Mouse (Mus musculus) kidney, adult 11 months (tissue): ENCODE results near the gene Prdm4.
A peak's percentile ranks its signal among the peaks of the same experiment; 100 is the strongest.

Experiments used
- DNase-seq: peaks from one replicate; pipeline ENCODE4 v3.0.0; 2022

Prdm4 gene

DNA sequence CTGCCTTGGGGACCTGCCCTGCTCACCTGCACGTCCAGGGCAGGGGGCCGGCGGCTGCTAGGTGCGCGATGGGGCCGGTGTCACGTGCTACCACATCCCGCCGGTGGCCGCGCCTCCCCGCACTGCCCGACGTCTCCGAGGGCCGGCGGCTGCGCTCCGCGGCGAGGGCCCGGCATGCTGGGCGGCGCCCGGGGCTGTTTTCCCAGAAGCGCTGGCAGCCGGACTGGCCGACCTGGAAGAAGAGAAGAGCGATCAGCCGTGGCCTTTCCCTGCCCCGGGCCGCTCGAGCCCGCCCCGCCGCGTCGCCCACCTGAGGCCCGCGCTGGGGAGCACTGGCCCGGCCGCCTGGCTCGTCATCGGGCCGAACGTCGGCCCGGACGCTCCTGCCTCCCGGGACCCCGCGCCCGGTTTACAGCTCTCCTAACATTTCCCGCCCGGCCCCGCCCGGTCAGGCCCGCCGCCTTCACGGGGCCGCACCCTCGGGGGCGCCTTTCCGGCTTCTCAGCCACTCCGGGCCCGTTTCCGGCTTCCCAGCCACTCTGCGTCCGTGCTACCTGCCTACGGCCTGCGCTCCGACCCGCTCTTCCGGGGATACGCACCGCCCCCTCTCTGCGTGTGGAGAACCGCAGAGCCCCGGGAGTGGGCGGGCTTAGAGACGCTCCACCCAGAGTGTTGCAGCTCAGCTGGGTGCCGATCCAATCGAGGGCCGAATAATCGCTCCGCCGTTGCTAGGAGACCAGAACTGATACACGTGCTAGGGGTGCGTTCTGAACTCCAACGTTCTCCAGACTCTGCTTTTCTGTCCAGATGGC, at the start of gene Prdm4:
TSS of gene Prdm4 (minus strand) at position 645 of the 812 bp plus-strand sequence.
- DNase-seq = peak; percentile 98

DNA sequence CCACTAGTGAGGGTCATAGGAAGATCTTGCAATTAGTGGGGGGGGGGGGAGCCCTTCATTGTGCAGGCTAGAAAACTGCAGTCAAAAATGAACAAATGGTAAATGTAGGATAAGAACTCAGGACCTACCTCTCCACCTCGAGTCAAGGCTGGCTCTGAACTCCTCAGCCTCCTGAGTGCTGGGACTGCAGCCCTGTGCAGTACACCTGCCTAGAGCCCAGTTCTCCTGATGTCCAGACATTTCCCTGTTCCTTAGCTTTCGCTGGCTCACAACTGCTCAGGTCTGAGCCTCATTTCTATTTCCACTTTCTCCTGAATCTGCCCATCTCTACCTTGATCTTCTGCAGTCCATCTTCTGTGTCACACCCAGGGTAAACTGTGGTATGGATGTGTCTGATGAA, 49.5 kb upstream of the Prdm4 start:
- DNase-seq = no peak

DNA sequence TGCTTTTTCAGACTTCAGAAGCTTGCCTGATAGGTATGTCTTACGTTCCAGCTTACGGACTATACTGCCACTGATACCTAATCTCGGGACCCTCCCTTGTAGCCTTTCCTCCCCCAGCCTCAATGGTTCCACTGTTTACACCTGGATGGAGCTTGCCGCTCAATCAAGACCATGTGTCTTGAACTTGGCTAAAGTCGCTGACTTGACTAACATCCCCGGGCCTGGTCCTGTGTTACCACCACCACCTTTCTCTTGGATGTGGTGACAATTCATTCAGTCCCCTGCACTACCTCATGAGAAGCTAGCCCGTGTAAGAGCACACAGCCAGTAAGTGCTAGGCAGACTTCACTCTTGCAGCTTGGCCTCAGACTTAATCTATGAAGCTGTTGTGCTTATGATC, 47.4 kb upstream of the Prdm4 start:
- DNase-seq = no peak

DNA sequence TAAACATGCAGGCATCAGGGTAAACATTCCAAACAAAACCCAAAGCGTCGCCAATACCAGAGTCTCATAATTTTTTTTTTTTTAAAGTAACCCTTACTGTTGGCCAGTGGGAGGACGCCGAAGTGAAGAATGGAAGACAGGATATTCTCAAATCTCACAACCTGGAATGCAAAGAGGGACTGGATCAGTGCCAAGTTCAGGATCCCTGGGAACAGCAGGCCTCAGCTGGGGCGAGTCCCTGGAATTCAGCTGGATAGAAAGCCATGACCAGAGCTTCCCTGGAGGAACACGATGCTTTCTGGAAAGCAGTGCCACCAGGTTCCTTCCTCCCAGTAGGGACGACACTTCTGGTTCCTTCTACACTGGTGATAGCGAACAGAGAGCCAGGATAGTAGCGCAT, 46.0 kb upstream of the Prdm4 start:
- no peak for DNase-seq

DNA sequence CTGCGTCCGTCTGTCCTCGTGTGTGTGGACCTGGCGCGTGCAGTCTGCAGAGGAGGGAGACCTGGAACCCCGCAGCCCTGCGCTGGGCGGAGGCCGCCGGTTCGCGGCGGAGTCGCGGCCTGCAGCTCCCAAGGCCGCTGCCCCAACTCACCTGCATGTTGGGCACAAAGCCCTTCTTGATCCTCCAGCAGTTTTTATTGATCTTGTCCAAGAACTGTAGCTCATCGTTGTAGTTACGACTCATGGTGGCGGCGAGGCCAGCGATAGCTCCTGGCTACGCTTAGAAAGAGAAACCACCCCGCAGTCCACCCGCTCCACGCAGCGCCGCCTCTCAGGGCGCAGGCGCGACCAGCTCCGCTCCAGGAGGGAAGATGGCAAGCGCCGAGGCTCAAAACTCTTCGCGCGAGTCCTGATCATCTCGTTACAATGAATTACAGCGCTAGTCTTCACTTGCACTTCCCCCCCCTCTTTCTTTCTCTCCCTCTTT, 40.6 kb upstream of the Prdm4 start, which contains the start of gene Rtcb:
TSS of gene Rtcb (minus strand) at position 360 of the 487 bp plus-strand sequence.
- peak; percentile 91 for DNase-seq

DNA sequence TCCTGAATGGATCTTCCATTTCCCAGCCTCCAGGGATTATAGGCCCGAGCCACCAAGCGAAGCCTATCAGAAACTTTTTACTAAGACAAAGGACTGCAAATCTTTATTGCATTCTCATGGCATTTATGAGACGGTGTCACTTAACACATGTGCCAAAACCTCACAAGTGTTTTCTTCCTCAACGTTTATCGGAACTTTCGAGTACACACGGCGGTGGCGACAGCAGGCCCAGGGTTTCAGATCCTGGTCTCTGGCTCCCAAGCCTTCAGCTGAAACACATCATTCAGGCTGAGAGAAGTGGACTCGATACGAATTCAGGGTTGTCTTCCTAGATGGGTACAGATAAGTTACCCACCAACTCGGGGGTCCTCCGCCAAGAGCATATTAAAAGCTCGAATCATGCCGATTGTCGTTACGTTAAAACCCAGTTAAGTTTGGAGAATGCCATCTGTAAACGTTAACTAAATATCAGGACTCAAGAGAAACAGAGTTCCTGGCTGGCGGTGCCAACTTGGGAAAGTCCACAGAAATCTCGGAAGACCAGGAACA, 40.0 kb upstream of the Prdm4 start:
- DNase-seq = no peak

DNA sequence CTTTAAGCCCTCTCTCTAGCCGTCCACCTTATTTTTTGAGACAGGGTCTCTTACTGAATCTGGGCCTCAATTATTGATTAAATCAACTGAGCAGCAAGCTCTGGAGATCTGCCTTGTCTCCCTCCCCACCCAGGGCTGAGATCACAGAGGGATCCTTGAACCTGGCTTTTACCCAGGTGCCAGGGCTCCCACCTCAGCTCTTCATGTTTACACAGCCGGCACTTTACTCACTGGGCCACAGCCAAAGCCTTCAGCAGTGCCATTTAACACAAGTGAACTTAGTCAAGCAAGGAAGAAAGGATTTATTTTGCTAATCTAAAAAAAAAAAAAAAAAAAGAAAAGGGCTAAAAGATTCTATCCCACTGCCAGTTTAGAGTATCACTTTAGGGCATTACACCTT, 37.5 kb upstream of the Prdm4 start:
- no peak for DNase-seq

DNA sequence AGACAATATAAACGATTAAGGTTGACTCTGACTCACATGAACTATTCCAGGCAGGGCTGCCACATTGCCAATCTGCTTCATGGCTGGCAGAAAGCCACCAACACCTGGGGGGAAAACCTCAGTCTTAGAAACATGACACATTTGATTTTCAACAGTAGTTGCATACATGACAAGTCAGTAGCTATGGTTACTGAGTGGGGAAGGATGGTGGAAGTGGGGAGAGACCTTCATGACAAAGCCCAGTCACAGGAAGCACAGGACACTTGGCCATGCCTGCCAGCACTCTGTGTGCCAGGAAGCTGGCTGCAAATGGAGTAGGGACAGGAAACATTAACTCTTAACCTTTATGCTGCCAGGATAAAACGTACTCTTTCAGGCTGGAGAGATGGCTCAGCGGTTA, 36.5 kb upstream of the Prdm4 start:
- peak; percentile 33 for DNase-seq

DNA sequence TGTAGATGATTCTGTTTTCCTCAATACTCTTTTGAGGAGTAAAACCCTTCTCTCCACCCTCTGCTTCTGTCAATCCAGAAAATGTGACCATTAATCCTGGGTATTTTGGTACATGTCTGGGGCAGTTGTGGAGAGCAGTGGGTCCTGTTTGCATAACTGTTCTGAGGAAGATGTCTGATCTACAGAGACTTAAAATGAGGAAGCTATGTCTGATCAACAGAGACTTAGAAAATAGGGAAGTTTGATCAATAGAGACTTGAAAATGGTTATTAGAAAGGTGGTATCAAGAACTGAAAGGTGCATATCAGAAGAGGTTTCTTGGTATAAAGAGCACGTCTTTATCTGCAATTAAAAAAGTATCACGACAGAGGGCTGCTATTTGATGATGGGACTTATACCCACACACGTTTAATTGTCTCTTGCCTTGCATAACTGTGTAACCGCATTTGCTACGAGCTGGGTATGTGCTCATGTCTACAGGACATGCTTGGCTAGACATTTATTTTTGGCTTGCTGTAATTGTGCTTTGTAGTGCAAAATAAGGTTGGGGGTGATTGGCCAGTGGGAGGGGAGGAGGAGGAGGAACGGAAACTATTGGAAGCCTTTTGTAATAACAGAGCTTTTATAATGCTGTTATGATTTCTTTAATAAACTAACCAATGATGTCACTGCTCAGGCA, 35.0 kb upstream of the Prdm4 start:
- no peak for DNase-seq

DNA sequence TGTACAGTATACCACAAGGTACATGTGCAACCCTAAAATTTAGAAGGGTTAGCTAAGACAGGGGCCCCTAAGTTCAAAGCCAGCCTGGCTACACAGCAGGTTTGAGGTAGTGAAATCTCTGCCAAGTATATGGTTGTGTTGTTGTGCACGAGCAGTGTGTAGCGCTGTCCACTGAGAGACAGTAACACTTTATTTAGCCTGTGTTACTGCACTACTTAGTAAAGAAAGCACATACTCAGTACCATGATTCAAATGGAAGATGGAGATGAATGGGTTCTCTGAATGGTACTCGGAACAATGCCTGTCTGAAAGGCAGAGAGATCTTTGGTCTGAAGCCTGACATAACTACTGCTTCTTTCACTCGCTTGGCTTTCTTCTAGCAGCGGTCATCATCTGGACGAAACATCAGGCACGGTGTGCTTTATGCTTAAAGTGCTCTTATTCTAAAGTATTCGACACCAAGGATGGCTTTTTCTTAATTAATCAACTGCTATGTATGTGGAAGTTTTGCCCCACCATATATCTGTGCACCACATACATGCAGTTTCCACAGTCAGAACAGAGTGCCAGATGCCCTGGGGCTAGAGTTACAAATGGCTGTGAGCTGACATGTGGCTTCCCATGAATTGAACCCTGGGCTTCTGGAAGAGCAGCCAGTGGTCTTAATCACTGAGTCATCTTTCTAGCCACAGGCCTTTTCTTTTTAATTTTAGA, 31.7 kb upstream of the Prdm4 start:
- DNase-seq = no peak

DNA sequence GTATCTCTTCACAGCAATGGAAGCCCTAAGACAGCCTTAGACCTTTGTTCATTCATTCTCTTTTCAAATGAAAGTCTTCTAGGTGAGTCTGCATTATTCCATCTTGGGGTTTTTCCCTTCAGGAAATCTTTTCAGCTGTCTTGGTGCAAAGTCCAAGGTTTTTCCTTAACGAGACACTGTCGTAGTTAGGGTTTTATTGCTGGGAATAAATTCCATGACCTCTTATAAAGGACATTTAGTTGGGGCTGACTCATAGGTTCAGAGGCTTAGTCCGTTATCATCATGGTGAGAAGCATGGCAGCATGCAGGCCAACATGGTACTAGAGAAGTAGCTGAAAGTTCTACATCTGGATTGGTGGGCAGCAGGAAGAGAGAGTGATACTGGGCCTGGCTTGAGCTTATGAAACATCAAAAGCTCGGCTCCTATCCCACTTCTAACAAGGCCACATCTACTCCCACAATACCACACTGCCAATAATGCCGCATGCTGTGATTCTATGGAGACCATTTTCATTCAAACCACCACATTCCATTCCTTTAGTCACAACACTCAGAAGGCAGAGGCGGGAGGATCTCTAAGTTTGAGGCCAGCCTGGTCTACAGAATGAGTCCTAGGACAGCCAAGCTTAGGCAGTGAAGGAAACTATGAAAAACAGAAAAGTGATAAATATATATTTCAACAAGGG, 19.5 kb upstream of the Prdm4 start:
- no peak for DNase-seq

DNA sequence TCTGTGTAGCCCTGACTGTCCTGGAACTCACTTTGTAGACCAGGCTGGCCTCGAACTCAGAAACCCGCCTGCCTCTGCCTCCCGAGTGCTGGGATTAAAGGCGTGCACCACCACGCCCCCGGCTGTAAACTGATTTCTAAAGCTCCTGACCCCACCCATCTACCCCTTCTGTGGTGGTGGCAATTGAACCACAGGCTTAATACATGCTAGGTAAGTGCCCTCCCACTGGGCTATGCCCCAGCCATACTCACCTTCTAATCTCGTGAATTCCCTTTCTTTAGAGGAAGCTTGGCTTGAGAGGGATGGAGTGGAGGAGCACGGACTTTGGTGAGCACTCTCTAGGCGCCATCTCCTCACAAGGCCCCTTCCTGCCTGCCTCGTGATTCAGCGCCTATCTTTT, 13.0 kb upstream of the Prdm4 start:
- DNase-seq = no peak

DNA sequence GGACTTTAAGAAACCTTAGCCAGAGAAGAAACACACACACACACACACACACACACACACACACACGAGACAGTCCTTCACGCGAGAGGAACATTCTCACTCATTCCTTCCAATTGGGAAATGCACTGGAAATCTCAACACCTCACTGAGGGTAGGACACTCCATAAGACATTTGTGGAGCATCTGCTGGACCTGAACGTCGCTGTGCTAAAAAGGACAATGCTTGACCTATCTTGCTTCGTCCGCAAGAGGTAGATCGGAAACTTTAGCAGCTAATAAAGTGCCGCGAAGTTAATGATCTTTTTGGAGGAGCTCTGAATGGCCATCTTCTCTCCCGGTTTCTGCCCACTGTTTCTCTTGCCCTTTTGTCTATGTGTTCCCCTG, 12.3 kb upstream of the Prdm4 start:
- DNase-seq = no peak

DNA sequence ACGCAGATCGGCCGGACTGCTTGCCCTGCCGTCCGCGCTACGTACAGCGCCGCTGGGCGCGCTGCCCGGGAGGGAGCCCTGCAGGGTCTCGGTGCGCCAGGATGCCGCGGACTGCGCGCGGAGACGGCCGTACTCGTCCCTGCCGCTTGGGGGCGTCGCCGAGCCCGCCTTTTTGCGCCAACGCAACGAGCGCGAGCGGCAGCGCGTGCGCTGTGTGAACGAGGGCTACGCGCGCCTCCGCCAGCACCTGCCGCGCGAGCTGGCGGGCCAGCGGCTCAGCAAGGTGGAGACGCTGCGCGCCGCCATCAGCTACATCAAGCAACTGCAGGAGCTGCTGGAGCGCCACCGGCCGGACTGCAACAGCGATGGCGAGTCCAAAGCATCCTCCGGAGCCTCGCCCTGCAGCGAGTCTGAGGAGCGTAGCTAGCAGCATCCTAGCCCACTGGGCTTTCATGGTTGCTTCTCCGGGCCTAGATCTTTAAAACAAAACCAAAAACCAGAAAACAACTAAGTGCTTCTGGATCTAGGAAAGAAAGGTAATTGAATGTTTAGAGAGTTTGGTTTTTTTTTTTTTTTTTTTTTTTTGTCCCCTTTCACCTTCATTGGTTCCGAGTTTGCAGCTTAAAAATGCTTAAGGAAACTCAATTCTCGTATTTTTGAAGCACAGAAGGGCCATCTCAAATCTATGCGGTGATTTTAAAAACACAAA, 11.7 kb upstream of the Prdm4 start:
- DNase-seq = peak; percentile 72

DNA sequence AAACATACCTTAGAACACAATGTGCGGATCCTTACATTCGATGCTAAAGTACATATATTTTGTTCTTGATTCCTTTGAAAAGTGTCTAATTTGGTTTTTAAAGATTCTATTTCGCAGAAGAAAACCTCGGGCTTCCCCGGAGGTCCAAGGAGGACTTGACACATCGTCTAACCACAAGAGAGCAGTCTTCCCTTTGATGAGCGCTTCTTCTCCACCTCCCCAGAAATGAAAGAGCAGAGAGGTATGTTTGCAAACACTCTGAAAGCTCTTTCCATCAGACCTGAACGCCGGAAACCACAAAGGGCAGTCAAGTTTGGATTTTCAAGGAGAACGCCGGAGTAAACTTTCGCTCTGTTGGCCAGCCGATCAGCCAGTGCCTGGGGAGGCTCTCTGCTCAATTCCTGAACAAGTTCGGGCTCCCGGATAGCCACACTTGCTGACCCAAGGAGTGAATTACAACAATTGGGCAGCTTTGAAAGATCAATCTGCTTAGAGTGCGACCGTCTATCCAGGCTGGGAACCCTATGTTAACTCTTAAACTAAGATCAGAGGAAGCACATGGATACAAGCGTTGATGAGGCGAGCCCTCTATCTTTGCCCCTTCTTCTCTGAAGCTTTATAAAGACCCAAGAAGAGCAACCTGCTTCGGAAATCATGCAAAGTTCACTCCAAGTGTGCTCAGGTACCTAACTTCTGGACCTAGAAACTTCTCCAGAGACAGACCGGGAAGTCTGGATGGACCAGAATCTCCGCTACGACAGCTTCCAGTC, 10.9 kb upstream of the Prdm4 start, which contains the start of gene Ascl4:
TSS of gene Ascl4 (plus strand) at position 6 of the 770 bp plus-strand sequence.
- peak; percentile 17 for DNase-seq

DNA sequence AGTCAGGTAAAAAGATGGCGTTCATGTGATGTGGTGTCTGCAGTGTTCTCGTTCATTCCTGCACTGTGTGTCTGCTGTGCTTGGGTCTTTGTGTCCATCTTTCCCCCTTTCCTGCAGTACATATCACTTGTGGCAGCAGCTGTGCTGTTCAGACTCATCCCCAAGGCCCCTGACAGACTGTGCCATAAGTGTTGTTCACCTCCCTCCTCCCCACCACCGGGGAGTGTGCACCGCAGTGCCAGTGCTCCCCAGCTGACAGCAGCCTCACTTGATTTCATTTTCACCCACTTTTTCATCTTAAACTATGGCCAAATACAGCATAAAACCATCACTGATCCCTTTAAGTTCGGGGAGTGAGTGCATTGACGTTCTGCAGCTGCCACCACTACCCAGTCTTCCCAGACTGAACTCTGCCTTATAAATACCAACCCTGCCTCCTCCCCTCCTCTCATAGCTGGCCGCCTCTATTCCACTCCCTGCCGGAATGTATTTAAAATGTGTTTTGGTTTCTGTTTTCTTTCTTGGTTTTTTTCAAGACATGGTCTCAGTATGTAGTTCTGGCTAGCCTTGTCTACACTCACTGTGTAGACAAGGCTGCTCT, 37.0 kb downstream of the Prdm4 start:
- no peak for DNase-seq

DNA sequence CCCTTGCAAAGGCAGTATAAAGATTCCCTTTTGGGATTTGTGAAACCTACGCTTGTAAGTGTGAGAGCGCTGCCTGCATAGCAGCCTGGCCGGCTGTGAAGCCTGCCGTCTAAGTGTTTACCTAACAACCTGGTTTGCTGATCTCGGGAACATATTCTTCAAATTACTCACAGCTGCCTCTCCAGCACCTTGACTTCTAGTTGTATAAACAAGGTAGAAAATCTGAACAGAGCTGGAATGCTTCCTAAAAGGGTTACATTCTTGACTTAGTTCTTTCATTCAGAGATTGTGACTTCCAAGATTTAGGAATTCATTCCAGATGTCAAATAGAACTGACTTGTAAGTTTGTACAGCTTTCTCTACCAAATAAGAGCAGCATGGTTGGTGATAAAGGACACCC, 41.1 kb downstream of the Prdm4 start:
- DNase-seq = no peak

DNA sequence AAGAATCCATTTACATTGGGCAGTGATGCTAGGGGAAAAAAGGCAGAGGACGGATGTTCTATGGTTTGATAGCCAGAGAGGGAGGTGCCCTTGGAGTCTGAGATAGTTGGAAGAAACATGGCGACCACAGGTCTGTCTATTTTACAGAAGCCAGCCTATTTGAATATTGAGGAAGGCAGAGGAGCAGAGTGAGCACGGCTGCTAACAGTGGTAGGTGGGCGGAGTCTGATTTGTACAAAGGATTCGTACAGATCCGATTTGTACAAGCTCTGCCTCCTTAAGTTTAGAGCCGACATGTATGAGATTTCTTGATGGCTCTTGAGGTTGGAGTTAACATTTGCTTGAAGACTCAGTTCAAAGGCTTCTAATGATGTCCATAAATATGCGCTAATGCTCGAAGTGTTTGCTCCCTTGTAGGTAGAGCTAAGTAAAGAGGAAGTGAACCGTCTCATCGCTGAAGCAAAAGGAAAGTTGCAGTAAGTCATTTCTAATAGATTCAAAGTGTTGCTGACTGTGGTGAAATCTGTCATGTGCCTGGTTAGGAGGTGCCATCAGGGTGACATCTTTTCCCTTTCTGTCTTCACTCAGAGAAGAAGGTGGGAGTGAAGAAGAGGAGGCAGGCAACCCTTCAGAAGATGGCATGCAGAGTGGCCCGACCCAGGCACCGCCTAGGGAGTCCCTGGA, 42.9 kb downstream of the Prdm4 start:
- DNase-seq = no peak

DNA sequence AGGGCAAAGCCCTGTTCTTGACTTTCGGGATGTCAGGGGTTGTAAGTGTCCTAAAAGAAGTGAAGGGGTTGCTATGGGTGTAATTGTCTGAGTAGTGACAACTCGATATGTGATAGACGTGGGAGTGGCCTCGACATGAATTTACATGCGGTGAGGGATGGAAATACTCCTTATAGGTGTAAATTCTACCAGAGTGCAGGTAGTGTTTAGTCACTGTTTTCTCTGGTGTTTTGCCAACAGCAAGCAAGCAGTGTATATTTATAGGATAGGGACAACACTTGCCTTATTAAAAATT, 44.5 kb downstream of the Prdm4 start:
- no peak for DNase-seq
